Mouse (Mus musculus): ENCODE measurements around the gene Mbnl2. TPM values are rescaled to one million over a fixed set of nuclear protein-coding genes. Genes with fewer than 3 reads are reported as not detected.

Gene Mbnl2
- polyA plus RNA-seq, 1 experiment: 163 TPM

- 37% methylated on average over 12 of the region's 12 CpGs for WGBS
- TF ChIP-seq CTCF (IDR thresholded peaks at IDR 0.05; ENCODE audit: borderline replicate concordance, insufficient read depth, low read depth, low read length) (no peak), POLR2A (IDR thresholded peaks at IDR 0.05; ENCODE audit: borderline replicate concordance, insufficient read depth, low read length) (no peak)
Observed at GRCm38 (mm10) chr14:120312661-120313406, 37.4 kb downstream of the Mbnl2 start.

GRCm38 (mm10) chr14:120313466-120313865, 38.0 kb downstream of the Mbnl2 start:
- DNase-seq: no peak
- TF ChIP-seq POLR2A (IDR thresholded peaks at IDR 0.05; ENCODE audit: borderline replicate concordance, insufficient read depth, low read length) (no peak), CTCF (IDR thresholded peaks at IDR 0.05; ENCODE audit: borderline replicate concordance, insufficient read depth, low read depth, low read length) (no peak)
- H3K4me3 ChIP-seq (replicated peaks; ENCODE audit: insufficient read depth, low read depth, low read length): no peak overlapping the region
- no peak overlapping the region for H3K27ac ChIP-seq (ENCODE audit: insufficient read depth, low read length)
- WGBS: 70% methylated on average over 8 of the region's 8 CpGs
- peaks cover 52% of the 10 kb centered on the region for H3K4me1 ChIP-seq (ENCODE audit: control insufficient read depth, insufficient read depth, low read length)
- H3K27me3 ChIP-seq (ENCODE audit: control insufficient read depth, insufficient read depth, low read length): no peaks in the 10 kb centered on the region

More at GRCm38 (mm10) chr14:120312661-120313406, 37.4 kb downstream of the Mbnl2 start:
- H3K4me1 ChIP-seq (ENCODE audit: control insufficient read depth, insufficient read depth, low read length): peaks cover 52% of the 10 kb centered on the region
- peak overlapping the region; percentile 36; the same call in 1 of the 2 replicates for H3K27ac ChIP-seq (ENCODE audit: insufficient read depth, low read length)
- peak in 1 of 2 experiments; percentile 55 for DNase-seq
- no peak overlapping the region for H3K4me3 ChIP-seq (replicated peaks; ENCODE audit: insufficient read depth, low read depth, low read length)
- no peaks in the 10 kb centered on the region for H3K27me3 ChIP-seq (ENCODE audit: control insufficient read depth, insufficient read depth, low read length)

DNA sequence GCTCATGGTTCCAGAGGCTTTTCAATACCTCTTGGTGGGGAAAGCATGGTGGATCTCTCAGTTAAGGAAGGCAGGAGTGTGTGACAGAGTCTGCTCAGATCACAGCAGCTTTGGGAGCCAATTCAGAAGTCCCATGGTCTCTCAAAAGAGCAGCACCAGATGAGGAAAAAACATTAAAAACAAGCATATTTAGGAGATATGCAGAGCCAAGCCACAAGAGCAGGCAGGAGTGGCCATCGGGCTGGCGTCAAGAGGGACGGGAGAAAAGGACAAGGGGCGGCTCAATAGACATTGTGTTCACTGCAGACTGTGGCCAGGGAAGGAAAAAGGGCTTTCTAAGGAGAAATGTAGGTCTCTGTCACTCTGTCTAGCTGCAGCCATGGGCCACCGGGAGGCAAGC, 40.3 kb downstream of the Mbnl2 start:
- no peak overlapping the region for H3K27ac ChIP-seq (ENCODE audit: insufficient read depth, low read length)
- DNase-seq: no peak

DNA sequence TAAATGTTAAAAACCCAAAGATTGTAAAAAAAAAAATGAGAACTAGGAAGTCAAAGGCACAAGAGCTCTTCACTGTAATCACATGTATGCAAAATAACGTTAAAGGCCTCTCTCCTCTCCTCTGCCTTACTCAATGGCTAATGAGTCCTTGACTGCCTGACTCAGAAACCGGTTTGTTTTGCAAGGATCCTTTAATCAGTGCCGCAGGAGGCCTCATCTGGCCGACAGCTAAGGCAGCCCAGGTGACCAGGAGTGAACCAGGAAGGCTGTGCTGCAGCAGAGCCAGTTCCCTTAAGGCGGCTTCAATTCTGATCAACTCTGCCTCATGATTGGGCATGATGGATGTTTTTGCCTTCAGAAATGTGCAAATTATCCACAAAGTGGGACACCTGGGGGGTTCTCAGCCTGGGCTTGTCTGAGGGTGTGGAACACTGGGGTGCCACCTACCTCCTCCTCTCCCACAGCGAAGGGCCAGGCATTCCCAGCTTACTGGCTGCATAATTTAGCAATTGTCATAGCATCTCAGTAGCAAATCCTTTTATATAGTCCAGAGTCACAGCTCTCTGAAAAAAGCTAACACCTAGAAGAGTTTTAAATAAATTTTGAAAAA, 43.0 kb downstream of the Mbnl2 start:
- TF ChIP-seq POLR2A (IDR thresholded peaks at IDR 0.05; ENCODE audit: borderline replicate concordance, insufficient read depth, low read length) (no peak), CTCF (IDR thresholded peaks at IDR 0.05; ENCODE audit: borderline replicate concordance, insufficient read depth, low read depth, low read length) (no peak)
- Histone ChIP-seq H3K27ac (ENCODE audit: insufficient read depth, low read length) (no peak overlapping the region), H3K27me3 (ENCODE audit: control insufficient read depth, insufficient read depth, low read length) (no peaks in the 10 kb centered on the region), H3K4me3 (replicated peaks; ENCODE audit: insufficient read depth, low read depth, low read length) (no peak overlapping the region), H3K4me1 (ENCODE audit: control insufficient read depth, insufficient read depth, low read length) (peaks cover 39% of the 10 kb centered on the region)
- no peak for DNase-seq
- WGBS: 50% methylated on average over 6 of the region's 6 CpGs

More for the DNA sequence above, 40.3 kb downstream of the Mbnl2 start:
- TF ChIP-seq POLR2A (IDR thresholded peaks at IDR 0.05; ENCODE audit: borderline replicate concordance, insufficient read depth, low read length) (no peak), CTCF (IDR thresholded peaks at IDR 0.05; ENCODE audit: borderline replicate concordance, insufficient read depth, low read depth, low read length) (no peak)
- WGBS: 68% methylated on average over 5 of the region's 5 CpGs
- H3K4me1 ChIP-seq (ENCODE audit: control insufficient read depth, insufficient read depth, low read length): peaks cover 56% of the 10 kb centered on the region
- H3K4me3 ChIP-seq (replicated peaks; ENCODE audit: insufficient read depth, low read depth, low read length): no peak overlapping the region
- H3K27me3 ChIP-seq (ENCODE audit: control insufficient read depth, insufficient read depth, low read length): no peaks in the 10 kb centered on the region

GRCm38 (mm10) chr14:120318974-120319731, 43.7 kb downstream of the Mbnl2 start:
- 42% methylated on average over 9 of the region's 9 CpGs for WGBS
- no peak overlapping the region for H3K4me3 ChIP-seq (replicated peaks; ENCODE audit: insufficient read depth, low read depth, low read length)
- H3K4me1 ChIP-seq (ENCODE audit: control insufficient read depth, insufficient read depth, low read length): peaks cover 36% of the 10 kb centered on the region
- peak overlapping the region; percentile 10; the same call in 1 of the 2 replicates for H3K27ac ChIP-seq (ENCODE audit: insufficient read depth, low read length)
- TF ChIP-seq POLR2A (IDR thresholded peaks at IDR 0.05; ENCODE audit: borderline replicate concordance, insufficient read depth, low read length): no peak
- no peak for TF ChIP-seq CTCF (IDR thresholded peaks at IDR 0.05; ENCODE audit: borderline replicate concordance, insufficient read depth, low read depth, low read length)
- no peaks in the 10 kb centered on the region for H3K27me3 ChIP-seq (ENCODE audit: control insufficient read depth, insufficient read depth, low read length)
- peak; percentile 53 to 61 for DNase-seq

- peak in 1 of 2 experiments; percentile 11 for DNase-seq
- Histone ChIP-seq H3K4me1 (ENCODE audit: control insufficient read depth, insufficient read depth, low read length) (peaks cover 35% of the 10 kb centered on the region), H3K27ac (ENCODE audit: insufficient read depth, low read length) (no peak overlapping the region), H3K27me3 (ENCODE audit: control insufficient read depth, insufficient read depth, low read length) (no peaks in the 10 kb centered on the region), H3K4me3 (replicated peaks; ENCODE audit: insufficient read depth, low read depth, low read length) (no peak overlapping the region)
- TF ChIP-seq CTCF (IDR thresholded peaks at IDR 0.05; ENCODE audit: borderline replicate concordance, insufficient read depth, low read depth, low read length) (no peak), POLR2A (IDR thresholded peaks at IDR 0.05; ENCODE audit: borderline replicate concordance, insufficient read depth, low read length) (no peak)
- 81% methylated on average over 8 of the region's 8 CpGs for WGBS
Observed at GRCm38 (mm10) chr14:120322041-120322440, 46.6 kb downstream of the Mbnl2 start.

GRCm38 (mm10) chr14:120323111-120323510, 47.6 kb downstream of the Mbnl2 start:
- WGBS: 70% methylated on average over 1 of the region's 1 CpGs
- Histone ChIP-seq H3K27ac (ENCODE audit: insufficient read depth, low read length) (no peak overlapping the region), H3K27me3 (ENCODE audit: control insufficient read depth, insufficient read depth, low read length) (no peaks in the 10 kb centered on the region), H3K4me3 (replicated peaks; ENCODE audit: insufficient read depth, low read depth, low read length) (no peak overlapping the region), H3K4me1 (ENCODE audit: control insufficient read depth, insufficient read depth, low read length) (peaks cover 31% of the 10 kb centered on the region)
- DNase-seq: no peak
- no peak for TF ChIP-seq CTCF (IDR thresholded peaks at IDR 0.05; ENCODE audit: borderline replicate concordance, insufficient read depth, low read depth, low read length)
- TF ChIP-seq POLR2A (IDR thresholded peaks at IDR 0.05; ENCODE audit: borderline replicate concordance, insufficient read depth, low read length): no peak
